Mouse (Mus musculus): ENCODE measurements at regions not wholly inside any gene's neighbourhood (a gene's known extent, or its start where the extent isn't known, plus 50 kb on each side); places are given as distances from the start of the nearest gene placed in this dataset.
"Not testable (repeated sequence)": the region's sequence is repeated elsewhere in the genome, so short reads cannot be mapped to it uniquely, and the experiment has no call there.

DNA sequence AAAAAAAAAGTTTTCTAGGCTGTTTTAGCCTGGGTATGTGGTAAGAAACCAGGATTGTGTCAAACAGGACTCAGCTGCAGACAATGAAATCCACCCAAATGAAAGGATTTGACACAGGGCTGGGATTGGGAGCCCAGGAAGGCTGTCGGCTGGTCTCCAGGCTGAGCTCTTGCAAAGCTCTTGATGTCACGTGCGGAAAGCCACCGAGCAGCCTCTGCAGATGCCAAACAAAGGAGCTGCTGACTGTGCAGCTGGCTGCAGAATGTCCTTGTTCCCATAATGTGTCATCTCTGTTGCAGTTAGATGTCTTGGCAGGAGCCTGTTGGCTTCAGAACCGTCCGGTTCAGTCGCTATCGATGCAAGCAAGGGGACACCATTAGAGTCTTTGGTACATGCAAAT, 56.1 kb downstream of the Bbs10 start:
- Histone ChIP-seq H3K4me1 (ENCODE audit: control insufficient read depth, insufficient read depth, insufficient read length) (no peaks in the 10 kb centered on the region), H3K36me3 (ENCODE audit: control insufficient read depth, insufficient read depth, low read length) (no peaks in the 10 kb centered on the region), H3K4me3 (ENCODE audit: extremely low read depth, insufficient read depth, insufficient read length) (no peak overlapping the region), H3K27ac (ENCODE audit: insufficient read depth, low read length) (no peak overlapping the region), H3K27me3 (ENCODE audit: control insufficient read depth, insufficient read depth, low read length) (no peaks in the 10 kb centered on the region)
- no peak for DNase-seq (ENCODE audit: low read depth in 1 of 2, low spot score in 2 of 2)
- TF ChIP-seq CTCF (IDR thresholded peaks at IDR 0.05; ENCODE audit: extremely low read depth, insufficient read depth, insufficient read length, insufficient replicate concordance) (no peak), POLR2A (IDR thresholded peaks at IDR 0.05; ENCODE audit: low read depth, low read length) (no peak)
- WGBS, result 89% methylated on average over 8 of the region's 8 CpGs

DNA sequence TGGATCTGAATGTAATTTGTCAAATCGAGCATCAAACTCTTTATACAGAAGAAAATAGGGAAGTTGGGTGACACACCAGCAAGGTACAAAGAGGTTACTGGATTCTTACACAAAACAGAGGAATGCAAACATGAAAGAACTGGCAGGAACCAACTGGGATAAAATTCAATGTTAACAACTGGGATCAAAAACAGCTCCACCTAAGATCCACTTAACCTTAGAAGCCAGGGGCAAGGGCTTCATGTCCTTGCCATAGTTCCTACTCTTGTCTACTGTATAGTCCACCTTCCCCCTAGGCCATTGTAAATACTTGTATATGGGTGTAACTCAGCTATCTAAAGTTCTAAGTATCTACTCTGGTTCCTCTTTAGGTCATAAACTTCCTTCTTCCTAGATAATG, 59.9 kb downstream of the Bbs10 start:
- not testable (repeated sequence) for H3K27ac ChIP-seq (ENCODE audit: insufficient read depth, low read length); H3K36me3 ChIP-seq (ENCODE audit: control insufficient read depth, insufficient read depth, low read length); H3K4me1 ChIP-seq (ENCODE audit: control insufficient read depth, insufficient read depth, insufficient read length); DNase-seq (ENCODE audit: low read depth in 1 of 2, low spot score in 2 of 2); H3K4me3 ChIP-seq (ENCODE audit: extremely low read depth, insufficient read depth, insufficient read length); H3K27me3 ChIP-seq (ENCODE audit: control insufficient read depth, insufficient read depth, low read length)
- WGBS, result 53% methylated on average over 1 of the region's 1 CpGs

DNA sequence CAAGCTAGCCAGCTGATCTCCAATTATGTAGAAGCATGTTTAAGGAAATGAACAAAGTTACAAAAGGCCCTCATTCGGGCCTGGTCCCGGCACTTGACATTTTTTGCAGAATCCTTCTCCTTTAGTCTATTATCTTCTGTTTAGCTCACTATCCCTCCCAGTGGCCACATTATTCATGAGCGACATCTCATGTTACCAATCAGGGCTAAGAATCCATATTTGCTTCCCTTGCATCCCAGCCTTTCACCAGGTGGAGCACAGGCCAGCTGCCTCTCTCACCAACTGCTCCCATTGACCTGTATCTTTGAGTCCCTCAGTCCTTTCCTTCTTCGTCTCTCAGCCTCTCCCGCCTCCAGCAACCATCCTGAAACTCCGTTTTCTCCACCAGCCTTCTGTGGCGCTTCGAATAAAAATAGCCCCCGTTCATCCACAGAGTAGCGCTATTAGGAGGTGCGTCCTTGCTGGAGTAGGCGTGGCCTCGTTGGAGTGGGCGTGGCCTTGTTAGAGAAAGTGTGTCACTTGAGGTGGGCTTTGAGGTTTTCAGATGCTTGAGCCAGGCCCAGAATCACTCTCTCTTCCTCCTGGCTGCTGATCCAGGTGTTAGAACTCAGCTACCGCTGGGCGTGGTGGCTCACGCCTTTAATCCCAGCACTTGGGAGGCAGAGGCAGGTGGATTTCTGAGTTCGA, 63.4 kb downstream of the Bbs10 start:
- H3K4me3 ChIP-seq (ENCODE audit: extremely low read depth, insufficient read depth, insufficient read length), result no peak overlapping the region
- WGBS, result 90% methylated on average over 18 of the region's 18 CpGs
- DNase-seq (ENCODE audit: low read depth in 1 of 2, low spot score in 2 of 2), result no peak
- no peaks in the 10 kb centered on the region for H3K27me3 ChIP-seq (ENCODE audit: control insufficient read depth, insufficient read depth, low read length)
- no peaks in the 10 kb centered on the region for H3K4me1 ChIP-seq (ENCODE audit: control insufficient read depth, insufficient read depth, insufficient read length)
- no peak overlapping the region for H3K27ac ChIP-seq (ENCODE audit: insufficient read depth, low read length)
- TF ChIP-seq POLR2A (IDR thresholded peaks at IDR 0.05; ENCODE audit: low read depth, low read length) (no peak), CTCF (IDR thresholded peaks at IDR 0.05; ENCODE audit: extremely low read depth, insufficient read depth, insufficient read length, insufficient replicate concordance) (no peak)
- no peaks in the 10 kb centered on the region for H3K36me3 ChIP-seq (ENCODE audit: control insufficient read depth, insufficient read depth, low read length)

DNA sequence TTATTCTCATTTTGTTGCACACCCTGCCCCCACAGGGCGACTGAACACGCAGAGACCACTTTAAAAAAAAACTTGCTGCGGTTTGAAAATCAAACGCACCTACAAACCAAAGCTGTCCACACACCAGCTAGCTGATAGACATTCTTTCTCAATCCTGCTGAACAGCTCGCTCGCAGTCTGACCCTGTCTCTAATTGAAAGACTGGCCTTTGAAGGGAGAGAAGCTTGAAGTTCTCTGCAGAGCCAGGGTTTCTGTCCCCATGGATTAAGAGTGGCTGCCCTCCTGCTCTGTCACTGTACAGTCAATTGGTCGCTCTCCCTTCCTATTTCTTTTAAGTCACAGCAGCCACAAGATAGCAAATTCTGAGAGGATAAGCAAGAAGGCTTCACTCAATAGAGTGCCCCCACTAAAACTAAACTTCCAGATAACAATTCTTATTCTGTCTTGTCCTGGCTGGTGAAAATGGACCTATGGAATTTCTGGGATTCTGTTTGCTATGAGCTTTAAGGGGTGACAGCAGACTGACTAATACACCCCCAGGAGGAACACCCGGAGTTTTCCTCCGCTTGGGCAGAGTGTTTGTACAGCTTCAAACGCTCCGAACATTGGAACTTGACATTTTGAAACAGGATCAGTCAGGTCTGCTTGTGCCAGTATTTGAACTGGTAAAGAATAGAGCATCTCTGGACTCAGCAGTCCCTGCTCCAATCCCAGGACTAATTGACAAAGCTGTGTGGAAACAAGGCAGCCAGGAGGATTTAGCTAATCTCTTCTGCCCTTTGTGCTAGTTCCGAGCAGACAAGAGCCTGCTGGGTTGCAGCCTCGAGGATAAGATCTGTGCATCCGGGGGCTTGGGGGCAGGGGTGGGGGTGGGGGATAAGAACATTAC, 65.5 kb downstream of the Bbs10 start:
- no peak for TF ChIP-seq CTCF (IDR thresholded peaks at IDR 0.05; ENCODE audit: extremely low read depth, insufficient read depth, insufficient read length, insufficient replicate concordance)
- no peaks in the 10 kb centered on the region for H3K27me3 ChIP-seq (ENCODE audit: control insufficient read depth, insufficient read depth, low read length)
- H3K27ac ChIP-seq (ENCODE audit: insufficient read depth, low read length), result no peak overlapping the region
- DNase-seq (ENCODE audit: low read depth in 1 of 2, low spot score in 2 of 2), result no peak
- H3K4me1 ChIP-seq (ENCODE audit: control insufficient read depth, insufficient read depth, insufficient read length), result no peaks in the 10 kb centered on the region
- WGBS, result 75% methylated on average over 14 of the region's 14 CpGs
- H3K4me3 ChIP-seq (ENCODE audit: extremely low read depth, insufficient read depth, insufficient read length), result no peak overlapping the region
- no peaks in the 10 kb centered on the region for H3K36me3 ChIP-seq (ENCODE audit: control insufficient read depth, insufficient read depth, low read length)

DNA sequence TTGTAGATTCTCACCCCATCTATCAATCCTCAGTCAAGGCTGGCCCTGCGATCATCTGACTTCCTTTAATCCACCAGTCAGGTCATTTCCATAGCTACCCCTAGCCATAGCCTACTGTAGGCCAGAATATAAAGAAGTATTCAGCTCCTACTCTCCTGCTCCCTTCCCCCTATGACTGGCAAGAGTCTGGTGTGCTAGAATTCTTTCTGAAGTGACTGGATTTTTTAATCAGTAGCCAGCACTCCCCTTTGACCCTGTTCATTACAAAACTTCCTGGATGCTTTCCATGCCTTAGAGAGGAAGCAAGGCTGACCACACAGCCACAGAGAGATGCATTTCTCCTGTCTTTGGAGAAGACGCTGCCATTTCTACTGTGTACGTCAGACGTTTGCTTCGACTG, 66.5 kb downstream of the Bbs10 start:
- H3K4me1 ChIP-seq (ENCODE audit: control insufficient read depth, insufficient read depth, insufficient read length), result no peaks in the 10 kb centered on the region
- H3K4me3 ChIP-seq (ENCODE audit: extremely low read depth, insufficient read depth, insufficient read length), result no peak overlapping the region
- 50% methylated on average over 5 of the region's 5 CpGs for WGBS
- H3K27ac ChIP-seq (ENCODE audit: insufficient read depth, low read length), result no peak overlapping the region
- no peaks in the 10 kb centered on the region for H3K27me3 ChIP-seq (ENCODE audit: control insufficient read depth, insufficient read depth, low read length)
- DNase-seq (ENCODE audit: low read depth in 1 of 2, low spot score in 2 of 2), result no peak
- TF ChIP-seq CTCF (IDR thresholded peaks at IDR 0.05; ENCODE audit: extremely low read depth, insufficient read depth, insufficient read length, insufficient replicate concordance), result no peak
- no peak for TF ChIP-seq POLR2A (IDR thresholded peaks at IDR 0.05; ENCODE audit: low read depth, low read length)
- H3K36me3 ChIP-seq (ENCODE audit: control insufficient read depth, insufficient read depth, low read length), result no peaks in the 10 kb centered on the region

DNA sequence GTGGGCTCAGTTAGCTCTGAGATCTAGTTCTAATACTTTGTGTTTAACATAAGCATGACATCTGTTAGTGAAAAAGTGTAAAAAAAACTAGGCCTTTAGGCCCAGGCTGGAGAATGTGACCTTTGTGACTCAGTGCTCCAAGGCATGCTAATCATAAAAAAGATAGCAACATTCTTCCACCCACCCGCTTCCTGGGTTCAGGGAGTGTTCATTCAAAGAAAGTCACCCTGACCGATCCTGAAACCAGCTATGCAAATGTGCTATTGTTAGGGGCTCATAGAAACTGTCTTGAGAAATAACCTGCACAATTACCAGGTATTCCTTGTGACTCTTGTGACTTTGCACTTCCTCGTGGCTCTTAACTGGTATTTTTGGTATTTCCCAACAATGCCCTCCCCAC, 70.6 kb downstream of the Bbs10 start:
- not testable (repeated sequence) for H3K27me3 ChIP-seq (ENCODE audit: control insufficient read depth, insufficient read depth, low read length); H3K4me1 ChIP-seq (ENCODE audit: control insufficient read depth, insufficient read depth, insufficient read length); H3K36me3 ChIP-seq (ENCODE audit: control insufficient read depth, insufficient read depth, low read length); H3K4me3 ChIP-seq (ENCODE audit: extremely low read depth, insufficient read depth, insufficient read length); H3K27ac ChIP-seq (ENCODE audit: insufficient read depth, low read length); DNase-seq (ENCODE audit: low read depth in 1 of 2, low spot score in 2 of 2)
- WGBS, result 65% methylated on average over 3 of the region's 3 CpGs

DNA sequence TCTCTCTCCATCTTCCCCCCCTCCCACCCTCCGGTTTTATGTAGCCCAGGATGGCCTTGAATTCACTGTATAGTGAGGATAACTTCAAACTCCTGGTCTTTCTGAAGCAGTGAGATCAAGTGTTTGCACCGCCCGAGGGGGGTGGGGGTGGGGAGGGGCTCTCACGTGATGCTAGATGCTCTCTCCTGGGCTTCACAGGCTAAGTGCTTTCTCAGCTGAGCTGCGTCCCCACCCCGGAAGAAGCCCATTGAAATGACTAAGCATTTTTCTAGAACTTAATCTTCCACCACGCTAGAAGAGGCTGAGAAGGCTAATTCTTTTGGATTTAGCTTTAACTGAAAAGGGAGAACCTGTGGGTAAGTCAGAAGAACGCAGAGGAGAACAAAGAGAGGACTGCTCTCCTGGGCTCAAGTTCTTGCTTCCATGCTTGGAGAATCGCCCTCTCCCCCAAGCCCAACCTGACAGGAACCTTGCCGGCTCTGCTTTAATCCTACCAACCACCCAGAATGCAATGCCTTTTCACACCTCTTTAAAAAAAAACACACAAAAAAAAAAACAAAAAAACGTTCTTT, 79.7 kb downstream of the Bbs10 start:
- H3K4me1 ChIP-seq (ENCODE audit: control insufficient read depth, insufficient read depth, insufficient read length), result no peaks in the 10 kb centered on the region
- 26% methylated on average over 11 of the region's 11 CpGs for WGBS
- no peak overlapping the region for H3K27ac ChIP-seq (ENCODE audit: insufficient read depth, low read length)
- no peaks in the 10 kb centered on the region for H3K36me3 ChIP-seq (ENCODE audit: control insufficient read depth, insufficient read depth, low read length)
- DNase-seq (ENCODE audit: low read depth in 1 of 2, low spot score in 2 of 2), result no peak
- TF ChIP-seq CTCF (IDR thresholded peaks at IDR 0.05; ENCODE audit: extremely low read depth, insufficient read depth, insufficient read length, insufficient replicate concordance), result no peak
- no peak for TF ChIP-seq POLR2A (IDR thresholded peaks at IDR 0.05; ENCODE audit: low read depth, low read length)
- no peak overlapping the region for H3K4me3 ChIP-seq (ENCODE audit: extremely low read depth, insufficient read depth, insufficient read length)
- no peaks in the 10 kb centered on the region for H3K27me3 ChIP-seq (ENCODE audit: control insufficient read depth, insufficient read depth, low read length)

Data from spleen, adult 2 months (tissue).